Mouse (Mus musculus) embryo, embryonic 10.5 days (tissue): ENCODE results near the gene Lor.

Source experiments
- DNase-seq: peaks from one replicate; pipeline ENCODE4 v3.0.0-alpha.2; 2015; ENCODE audit warnings: low spot score

Lor gene

DNA sequence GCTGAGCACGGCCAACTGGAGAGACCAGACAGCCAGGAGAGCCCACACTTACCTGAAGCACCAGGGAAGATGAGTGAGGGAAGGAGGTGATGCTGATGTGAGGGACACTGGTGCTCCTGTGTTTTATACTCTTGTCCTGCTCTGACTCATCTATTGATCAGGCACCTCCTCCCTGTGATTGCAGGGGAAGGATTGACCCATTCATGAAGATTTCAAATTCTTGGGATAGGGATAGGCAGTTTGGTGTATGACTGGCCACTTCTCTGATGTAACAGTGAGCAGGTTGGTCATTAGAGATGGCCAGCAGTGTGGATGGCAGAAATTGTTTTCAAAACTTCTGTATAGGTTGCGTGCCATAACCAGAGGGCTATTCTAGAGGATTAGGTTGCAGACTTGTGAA lies at the start of gene Lor:
TSS of gene Lor (minus strand) at position 101 of the 400 bp plus-strand sequence.
- DNase-seq: no peak

DNA sequence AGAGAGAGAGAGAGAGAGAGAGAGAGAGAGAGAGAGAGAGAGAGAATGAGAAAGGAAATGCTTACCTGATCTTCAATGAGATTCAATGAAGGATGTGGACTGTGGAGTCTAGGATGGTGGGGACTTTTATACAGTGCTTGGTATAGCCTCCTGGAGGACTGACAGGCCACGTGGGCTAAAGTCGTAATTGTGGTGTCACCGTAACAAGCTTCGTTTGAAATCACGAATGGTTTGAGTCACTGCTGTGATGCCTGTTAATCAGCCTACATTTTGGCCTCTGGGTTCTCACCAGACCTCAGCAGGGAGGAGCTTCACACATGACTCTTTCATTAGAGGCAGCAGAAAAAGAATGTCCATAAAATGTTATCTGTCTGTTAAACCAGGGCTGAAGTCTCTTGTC lies 40.9 kb upstream of the Lor start, which contains the start of gene Prr9:
TSS of gene Prr9 (minus strand) at position 101 of the 400 bp plus-strand sequence.
- no peak for DNase-seq

DNA sequence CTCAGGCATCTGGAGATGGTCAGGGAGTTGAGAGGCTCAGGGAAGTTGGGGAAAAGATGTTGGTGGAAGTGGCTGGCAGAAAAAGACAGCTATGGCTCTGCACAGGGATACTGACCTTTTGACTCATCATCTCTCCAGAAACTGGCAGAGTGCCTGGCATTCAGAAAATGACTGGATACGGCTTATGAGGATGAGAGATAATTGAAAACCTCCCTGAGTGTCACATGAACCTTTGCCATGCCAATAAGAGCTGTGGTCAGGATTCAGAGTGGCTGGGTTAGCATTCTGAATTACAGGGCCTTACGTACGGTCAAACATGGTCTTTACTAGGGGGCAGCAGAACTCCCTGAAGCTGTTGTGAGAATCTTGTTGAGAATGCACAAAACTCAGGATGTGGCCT lies 38.0 kb upstream of the Lor start:
- no peak for DNase-seq

- peak; percentile 63 for DNase-seq
These were observed 35.0 kb upstream of the Lor start for GRCm38 (mm10) chr3:92117930-92118329.

- DNase-seq: no peak
These were observed 28.6 kb upstream of the Lor start for GRCm38 (mm10) chr3:92111526-92111925.

DNA sequence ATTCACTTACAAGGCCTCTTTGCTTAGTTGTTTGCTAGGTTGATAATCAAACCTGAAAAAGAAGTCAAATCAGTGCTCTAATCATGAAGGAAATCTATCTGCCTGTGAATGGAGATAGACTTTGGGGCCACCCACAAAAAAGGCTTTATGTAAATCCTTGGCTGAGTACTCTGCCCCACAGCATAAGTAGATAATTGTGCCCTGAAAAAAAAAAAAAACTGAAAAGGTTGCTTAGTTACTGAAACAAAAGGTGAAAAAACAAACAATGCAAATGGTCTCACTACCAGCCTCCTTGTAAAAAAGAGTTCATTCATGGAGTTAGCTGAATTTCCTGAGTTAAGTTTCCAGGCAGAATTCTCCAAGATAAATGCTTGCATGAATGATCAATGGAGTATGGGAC lies 27.8 kb upstream of the Lor start:
- peak; percentile 4 for DNase-seq

GRCm38 (mm10) chr3:92106582-92106981 lies 23.6 kb upstream of the Lor start:
- DNase-seq: peak; percentile 63

GRCm38 (mm10) chr3:92081285-92081931 lies 1.5 kb downstream of the Lor start:
- DNase-seq: peak; percentile 63

DNA sequence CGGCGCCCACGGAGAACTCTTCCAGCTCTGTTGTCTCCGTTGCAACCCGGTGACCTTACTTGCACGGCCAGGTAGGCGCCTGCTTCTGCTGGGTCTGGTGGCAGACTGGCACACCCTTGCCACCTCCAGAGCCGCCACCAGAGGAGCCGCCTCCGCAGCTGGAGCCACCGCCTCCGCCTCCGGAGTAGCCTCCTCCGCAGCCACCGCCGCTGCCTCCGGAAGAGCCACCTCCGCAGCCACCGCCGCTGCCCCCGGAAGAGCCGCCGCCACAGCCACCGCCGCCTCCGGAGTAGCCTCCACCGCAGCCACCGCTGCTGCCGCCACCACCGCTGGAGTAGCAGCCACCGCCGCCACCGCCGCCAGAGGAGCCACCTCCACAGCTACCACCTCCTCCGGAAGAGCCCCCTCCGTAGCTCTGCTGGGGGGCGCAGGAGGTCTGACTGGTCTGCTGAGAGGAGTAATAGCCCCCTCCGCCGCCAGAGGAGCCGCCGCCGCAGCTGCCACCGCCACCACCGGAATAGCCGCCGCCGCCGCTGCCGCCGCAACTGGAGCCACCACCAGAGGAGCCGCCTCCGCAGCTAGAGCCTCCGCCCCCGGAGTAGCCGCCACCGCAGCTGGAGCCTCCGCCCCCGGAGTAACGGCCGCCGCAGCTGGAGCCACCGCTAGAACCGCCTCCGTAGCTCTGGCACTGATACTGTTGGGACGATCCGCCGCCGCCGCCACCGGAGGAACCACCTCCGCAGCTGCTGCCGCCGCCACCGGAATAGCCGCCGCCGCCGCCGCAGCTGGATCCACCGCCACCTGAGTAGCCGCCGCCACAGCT lies 2.3 kb downstream of the Lor start:
- DNase-seq: peak; percentile 75

DNA sequence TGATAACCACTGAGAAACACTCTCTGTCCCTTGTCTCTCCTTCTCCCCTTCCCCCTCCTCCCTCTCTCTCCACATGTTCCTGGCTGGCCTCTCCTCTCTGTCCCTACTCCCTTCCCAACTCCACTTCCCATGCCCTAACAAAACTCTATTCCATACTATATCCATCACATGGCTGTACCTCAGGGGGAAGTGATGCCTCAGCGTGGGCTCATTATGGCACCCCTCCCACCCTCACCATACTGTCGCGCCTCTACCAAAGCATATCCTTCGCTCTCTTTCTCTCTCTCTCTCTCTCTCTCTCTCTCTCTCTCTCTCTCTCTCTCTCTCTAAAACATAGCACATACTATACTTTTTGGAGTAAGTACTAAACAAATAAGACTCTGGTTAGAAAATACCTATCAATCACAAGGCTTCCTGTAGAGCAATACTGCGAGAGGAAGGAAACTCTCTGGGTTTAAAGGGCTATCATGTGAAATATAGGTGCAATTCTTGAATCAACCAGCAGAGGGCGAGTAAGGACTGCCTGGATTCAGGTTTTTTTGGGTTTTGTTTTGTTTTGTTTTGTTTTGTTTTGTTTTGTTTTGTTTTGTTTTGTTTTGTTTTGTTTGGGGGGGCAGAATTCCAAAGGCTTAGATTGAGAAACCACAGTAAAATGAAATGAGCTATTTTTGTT lies 32.4 kb downstream of the Lor start:
- peak; percentile 69 for DNase-seq

DNA sequence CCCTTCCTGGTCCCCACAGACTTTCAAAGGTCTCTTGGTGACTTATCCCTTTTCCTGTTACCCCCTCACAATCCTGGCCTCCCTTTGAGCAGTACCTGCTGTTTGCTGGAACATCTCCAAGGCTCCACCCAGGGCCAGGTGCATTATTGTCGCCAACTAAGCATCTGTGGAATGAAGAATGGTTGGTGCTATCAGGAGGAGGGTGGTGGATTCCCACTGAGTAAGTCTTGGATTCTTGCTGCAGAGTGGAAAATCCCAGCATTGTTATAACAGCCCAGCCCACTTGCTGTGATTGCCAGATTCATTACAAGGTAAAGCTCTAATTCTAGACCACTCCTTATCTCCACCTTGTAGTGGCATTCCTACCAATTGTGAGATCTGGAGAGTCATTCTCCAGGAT lies 49.0 kb downstream of the Lor start:
- no peak for DNase-seq

DNA sequence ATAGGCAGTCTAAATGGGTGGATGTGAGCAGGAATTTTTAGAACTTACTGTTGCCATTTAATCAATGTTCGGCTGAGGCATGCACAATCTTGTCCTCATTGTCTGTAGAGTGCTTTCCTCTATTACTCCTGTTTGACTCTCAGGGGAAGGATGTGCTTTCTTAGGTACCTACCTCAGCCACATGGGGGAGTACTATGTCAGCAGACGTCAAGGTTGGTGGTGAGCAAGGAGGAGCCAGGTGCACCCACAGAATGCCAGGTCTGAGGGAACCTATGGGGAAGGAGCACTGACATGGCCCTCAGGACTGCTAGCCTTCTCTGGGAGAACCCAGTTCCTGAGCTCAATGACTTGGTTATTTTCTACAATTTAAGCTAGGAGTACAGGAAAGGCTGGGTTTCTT lies 49.7 kb downstream of the Lor start:
- DNase-seq: no peak
